In genomic region chr9:57968783-57969542, GRCm38 (mm10) we compare ENCODE assay signal across 15 mouse cellular contexts. TPM values are rescaled to one million over a fixed set of nuclear protein-coding genes. Genes with fewer than 3 reads are reported as not detected.
DNase-seq lines count a peak whose midpoint lies in the region; ATAC-seq and TF ChIP-seq lines count a peak whose summit lies in the region.
"Had no signal": no experiment of that assay in that cellular context is flagged by ENCODE, and none has a peak within 500 bp of the region (broad histone marks: within the 10 kb centered on the region; RNA-seq: fewer than 3 reads in every experiment).

No protein-coding gene starts in this region.

- WGBS in heart, postnatal 0 days: 90% methylated on average over 8 of the region's 8 CpGs

- no peak for TF ChIP-seq EP300 in heart, postnatal 0 days (IDR thresholded peaks at IDR 0.05; ENCODE audit: low read depth)

- H3K9me3 ChIP-seq in heart, postnatal 0 days (replicated peaks; ENCODE audit: control insufficient read depth, low read length): no peaks in the 10 kb centered on the region
- H3K9me3 ChIP-seq: embryonic facial prominence, embryonic 13.5 days; heart, embryonic 15.5 days had no signal

- H3K4me1 ChIP-seq in heart, postnatal 0 days (ENCODE audit: control insufficient read depth, insufficient read depth): peaks cover 34% of the 10 kb centered on the region

- H3K9ac ChIP-seq in heart, postnatal 0 days (replicated peaks; ENCODE audit: low read depth, low read length): no peak overlapping the region
- H3K9ac ChIP-seq: embryonic facial prominence, embryonic 13.5 days; heart, embryonic 15.5 days; hindbrain, embryonic 14.5 days had no signal

- no peaks in the 10 kb centered on the region for H3K27me3 ChIP-seq in heart, postnatal 0 days (ENCODE audit: control insufficient read depth, insufficient read depth, low read length)
- H3K27me3 ChIP-seq: embryonic facial prominence, embryonic 13.5 days; heart, embryonic 15.5 days; Patski had no signal

- H3K4me2 ChIP-seq in heart, postnatal 0 days (ENCODE audit: low read depth, low read length): no peak overlapping the region
- H3K4me2 ChIP-seq: embryonic facial prominence, embryonic 13.5 days; heart, embryonic 15.5 days; hindbrain, embryonic 14.5 days had no signal

- no peak for ATAC-seq in heart, postnatal 0 days (ENCODE audit: insufficient read depth, low read depth)
- ATAC-seq: midbrain, embryonic 16.5 days; Patski had no signal

- no peak for TF ChIP-seq CTCF in heart, postnatal 0 days (IDR thresholded peaks at IDR 0.05; ENCODE audit: low read depth)

- H3K27ac ChIP-seq in heart, postnatal 0 days (ENCODE audit: low read depth): peak overlapping the region; percentile 80
- H3K27ac ChIP-seq: embryonic facial prominence, embryonic 13.5 days; heart, embryonic 15.5 days; hindbrain, embryonic 14.5 days had no signal

- H3K36me3 ChIP-seq in heart, postnatal 0 days (replicated peaks; ENCODE audit: control insufficient read depth, insufficient read depth, low read length): no peaks in the 10 kb centered on the region
- H3K36me3 ChIP-seq: embryonic facial prominence, embryonic 13.5 days; heart, embryonic 15.5 days had no signal

- H3K4me3 ChIP-seq in heart, postnatal 0 days (ENCODE audit: low read depth, low read length): no peak overlapping the region
- H3K4me3 ChIP-seq: embryonic facial prominence, embryonic 13.5 days; heart, embryonic 15.5 days had no signal

- no peak for DNase-seq in heart, postnatal 0 days (ENCODE audit: low spot score)
- no peak for DNase-seq in heart, adult 8-10 months (ENCODE audit: low spot score)
- peak; percentile 32 for DNase-seq in thymus, postnatal 0 days (ENCODE audit: low spot score)
- DNase-seq in thymus, postnatal 10 days (ENCODE audit: low spot score in 2 of 2): no peak
- peak; percentile 53 for DNase-seq in induced T-regulatory cell, adult 2 months (ENCODE audit: low read depth)
- no peak for DNase-seq in adrenal gland, adult (ENCODE audit: inconsistent age in 2 of 2, low spot score in 1 of 2)
- no peak for DNase-seq in cerebellum, adult 18-20 months
- DNase-seq: cerebellum, adult 11-12 months; kidney, adult 9 months; lung, postnatal 36 days had no signal

RNA-seq across cellular contexts. Expression of gene Sema7a, which starts 29.1 kb away (rescaled TPM):
- total RNA-seq in heart, postnatal 0 days (2014; rRNA removed; ENCODE audit: low replicate concordance): 12.4 and 16.8 TPM in 2 replicates
- 0.63 and 1.2 TPM in 2 replicates for polyA plus RNA-seq in heart, postnatal 0 days (2015; fragmentation: Nextera tagmentation; extraction: Ambion mirVana)
- 10 to 100 TPM; 20.4 to 24.8 (median 24.5) TPM for total RNA-seq in heart, adult 8-10 months (2022)
- polyA plus RNA-seq in thymus, postnatal 0 days (2015; fragmentation: Nextera tagmentation; extraction: Ambion mirVana): 3.4 and 4.0 TPM in 2 replicates

RNA-seq across cellular contexts. Expression of gene Cyp11a1, which starts 37.2 kb away (rescaled TPM):
- 1.1 and 2.3 TPM in 2 replicates for total RNA-seq in heart, postnatal 0 days (2014; rRNA removed; ENCODE audit: low replicate concordance)
- 0.90 and 1.3 TPM in 2 replicates for polyA plus RNA-seq in heart, postnatal 0 days (2015; fragmentation: Nextera tagmentation; extraction: Ambion mirVana)
- under 1 TPM in 1 of 4 experiments, not detected in 3; 0.27 TPM for total RNA-seq in heart, adult 8-10 months (2022)
- polyA plus RNA-seq in thymus, postnatal 0 days (2015; fragmentation: Nextera tagmentation; extraction: Ambion mirVana): 2.2 and 2.7 TPM in 2 replicates

RNA-seq across cellular contexts. Expression of gene Ubl7, which starts 58.2 kb away (rescaled TPM):
- 94.9 and 132 TPM in 2 replicates for total RNA-seq in heart, postnatal 0 days (2014; rRNA removed; ENCODE audit: low replicate concordance)
- polyA plus RNA-seq in heart, postnatal 0 days (2015; fragmentation: Nextera tagmentation; extraction: Ambion mirVana): 139 TPM in 2 replicates
- total RNA-seq in heart, adult 8-10 months (2022): 10 to 100 TPM; 72.5 to 82.8 (median 80.1) TPM
- polyA plus RNA-seq in thymus, postnatal 0 days (2015; fragmentation: Nextera tagmentation; extraction: Ambion mirVana): 125 and 133 TPM in 2 replicates

Comparison
In these comparisons a context has a peak if more than half of its experiments do, and no peak if none do; other contexts are left out.
1. DNase-seq: peak in thymus, postnatal 0 days (single experiment) and induced T-regulatory cell, adult 2 months (single experiment); none in heart, postnatal 0 days (single experiment), heart, adult 8-10 months (single experiment), thymus, postnatal 10 days (0 of 2), adrenal gland, adult (0 of 2) and cerebellum, adult 18-20 months (0 of 2).